12 mouse cellular contexts compared by ENCODE assay signal in the genomic region with DNA sequence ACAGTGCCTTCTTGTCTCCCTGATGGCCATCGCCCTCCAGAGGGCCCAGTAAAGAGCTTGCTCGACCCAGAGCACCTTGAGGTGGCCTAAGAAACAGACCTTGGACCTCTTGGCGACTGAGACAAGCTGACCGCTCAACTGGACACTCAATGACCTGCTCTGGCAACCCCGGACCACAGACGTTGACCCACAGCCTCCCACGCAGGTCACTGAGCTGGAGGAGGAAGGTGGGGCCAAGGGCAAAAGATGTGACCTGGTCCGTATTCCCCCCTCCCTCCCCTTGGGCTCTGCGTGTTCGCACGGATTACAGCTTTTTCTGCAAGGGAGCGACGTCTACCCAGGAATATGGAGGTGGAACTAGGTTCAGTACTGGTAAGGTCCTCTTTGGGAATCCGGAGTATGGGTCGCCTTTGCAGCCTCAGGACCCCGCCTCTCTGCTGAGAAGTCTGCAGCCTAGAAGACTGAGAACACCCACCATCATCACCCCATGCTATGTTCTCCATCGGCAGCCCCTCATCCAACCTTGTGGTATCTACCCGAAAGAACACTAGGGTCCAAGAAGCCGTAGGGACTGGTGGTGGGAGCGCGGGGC. TPM values are rescaled to one million over a fixed set of nuclear protein-coding genes. Genes with fewer than 3 reads are reported as not detected.
A peak's percentile ranks its signal among the peaks of the same experiment; 100 is the strongest.
DNase-seq lines count a peak whose midpoint lies in the region; ATAC-seq and TF ChIP-seq lines count a peak whose summit lies in the region.
"Had no signal": no experiment of that assay in that cellular context is flagged by ENCODE, and none has a peak within 500 bp of the region (broad histone marks: within the 10 kb centered on the region; RNA-seq: fewer than 3 reads in every experiment).

No protein-coding gene starts in this region.

- peak; percentile 79 for DNase-seq in kidney, adult 2 months
- no peak for DNase-seq in hindbrain, embryonic 14.5 days (ENCODE audit: low spot score)
- DNase-seq in midbrain, embryonic 14.5 days = no peak
- no peak for DNase-seq in adrenal gland, postnatal 25 days
- no peak for DNase-seq in frontal cortex, postnatal 36 days (ENCODE audit: low spot score in 2 of 2)
- DNase-seq: cerebellum, adult 11 months; heart, postnatal 4 days had no signal

- no peak overlapping the region for H3K27ac ChIP-seq in kidney, adult 2 months (ENCODE audit: insufficient read depth, low read depth, low read length)
- H3K27ac ChIP-seq in kidney, embryonic 16.5 days (ENCODE audit: low read length) = no peak overlapping the region
- no peak overlapping the region for H3K27ac ChIP-seq in embryonic facial prominence, embryonic 15.5 days (replicated peaks)
- no peak overlapping the region for H3K27ac ChIP-seq in hindbrain, embryonic 14.5 days
- H3K27ac ChIP-seq in midbrain, embryonic 14.5 days (replicated peaks; ENCODE audit: low read depth, low read length) = no peak overlapping the region
- H3K27ac ChIP-seq: limb, embryonic 15.5 days had no signal

- no peak for TF ChIP-seq POLR2A in kidney, adult 2 months (IDR thresholded peaks at IDR 0.05; ENCODE audit: low read depth, low read length)

- no peak for ATAC-seq in kidney, embryonic 16.5 days (ENCODE audit: low FRiP score, low TSS enrichment)
- no peak for ATAC-seq in embryonic facial prominence, embryonic 15.5 days (ENCODE audit: insufficient number of reproducible peaks, low FRiP score, low TSS enrichment, low read depth)
- no peak for ATAC-seq in hindbrain, embryonic 14.5 days (ENCODE audit: low FRiP score)
- ATAC-seq in midbrain, embryonic 14.5 days (ENCODE audit: low FRiP score, low TSS enrichment) = no peak
- no peak for ATAC-seq in megakaryocyte progenitor cell, adult 5-6 weeks (replicated peaks; ENCODE audit: poor library complexity)

- no peak for TF ChIP-seq CTCF in kidney, adult 2 months (conservative IDR thresholded peaks at IDR 0.05; ENCODE audit: insufficient read depth, insufficient read length, low read depth, low read length)

- no peaks in the 10 kb centered on the region for H3K27me3 ChIP-seq in kidney, adult 2 months (replicated peaks; ENCODE audit: control insufficient read depth, insufficient read depth, low read length)
- H3K27me3 ChIP-seq in kidney, embryonic 16.5 days (ENCODE audit: insufficient read depth, low read length) = peaks cover 53% of the 10 kb centered on the region
- peaks cover 46% of the 10 kb centered on the region for H3K27me3 ChIP-seq in embryonic facial prominence, embryonic 15.5 days
- peaks cover 59% of the 10 kb centered on the region for H3K27me3 ChIP-seq in hindbrain, embryonic 14.5 days (ENCODE audit: control insufficient read depth, insufficient read depth, low read length)
- peaks cover 51% of the 10 kb centered on the region for H3K27me3 ChIP-seq in midbrain, embryonic 14.5 days (ENCODE audit: control insufficient read depth, insufficient read depth, low read length)

- 15% methylated on average over 21 of the region's 21 CpGs for whole genome bisulfite sequencing in kidney, adult 2 months
- 4% methylated on average over 21 of the region's 21 CpGs for WGBS in kidney, embryonic 16.5 days
- 6% methylated on average over 21 of the region's 21 CpGs for WGBS in embryonic facial prominence, embryonic 15.5 days
- 2% methylated on average over 21 of the region's 21 CpGs for WGBS in hindbrain, embryonic 14.5 days
- WGBS in midbrain, embryonic 14.5 days = 2% methylated on average over 21 of the region's 21 CpGs

- peaks cover 6% of the 10 kb centered on the region; the same call in 1 of the 2 replicates for H3K4me1 ChIP-seq in kidney, adult 2 months (ENCODE audit: control insufficient read depth, insufficient read depth, low read length)
- peaks cover 32% of the 10 kb centered on the region for H3K4me1 ChIP-seq in kidney, embryonic 16.5 days (ENCODE audit: insufficient read depth, low read length)
- H3K4me1 ChIP-seq in embryonic facial prominence, embryonic 15.5 days = peaks cover 58% of the 10 kb centered on the region
- H3K4me1 ChIP-seq in hindbrain, embryonic 14.5 days (replicated peaks; ENCODE audit: control insufficient read depth, insufficient read depth, low read length) = peaks cover 43% of the 10 kb centered on the region
- peaks cover 46% of the 10 kb centered on the region for H3K4me1 ChIP-seq in midbrain, embryonic 14.5 days (ENCODE audit: control insufficient read depth, insufficient read depth, low read length)

- no peak overlapping the region for H3K9ac ChIP-seq in kidney, embryonic 16.5 days (replicated peaks; ENCODE audit: low read length)
- no peak overlapping the region for H3K9ac ChIP-seq in embryonic facial prominence, embryonic 15.5 days
- no peak overlapping the region for H3K9ac ChIP-seq in hindbrain, embryonic 14.5 days
- H3K9ac ChIP-seq in midbrain, embryonic 14.5 days (replicated peaks; ENCODE audit: low read length) = no peak overlapping the region
- H3K9ac ChIP-seq: limb, embryonic 15.5 days had no signal

- H3K36me3 ChIP-seq in kidney, adult 2 months (ENCODE audit: control insufficient read depth, insufficient read depth, low read length) = no peaks in the 10 kb centered on the region
- H3K36me3 ChIP-seq in kidney, embryonic 16.5 days (ENCODE audit: insufficient read depth, low read length) = peaks cover 18% of the 10 kb centered on the region
- peaks cover 15% of the 10 kb centered on the region for H3K36me3 ChIP-seq in embryonic facial prominence, embryonic 15.5 days
- H3K36me3 ChIP-seq in hindbrain, embryonic 14.5 days (replicated peaks; ENCODE audit: control insufficient read depth, insufficient read depth) = peaks cover 25% of the 10 kb centered on the region
- H3K36me3 ChIP-seq in midbrain, embryonic 14.5 days (ENCODE audit: control insufficient read depth, insufficient read depth, low read length) = peaks cover 22% of the 10 kb centered on the region

- H3K4me2 ChIP-seq in kidney, embryonic 16.5 days (replicated peaks; ENCODE audit: low read depth, low read length) = no peak overlapping the region
- H3K4me2 ChIP-seq in embryonic facial prominence, embryonic 15.5 days (replicated peaks) = peak overlapping the region; percentile 58
- peak overlapping the region; percentile 28; the same call in 1 of the 2 replicates for H3K4me2 ChIP-seq in hindbrain, embryonic 14.5 days (replicated peaks)
- peak overlapping the region; percentile 41 for H3K4me2 ChIP-seq in midbrain, embryonic 14.5 days (ENCODE audit: low read length)

- no peak overlapping the region for H3K4me3 ChIP-seq in kidney, adult 2 months (ENCODE audit: insufficient read depth, low read depth, low read length)
- no peak overlapping the region for H3K4me3 ChIP-seq in kidney, embryonic 16.5 days (ENCODE audit: low read length)
- 0 out of 2 replicates have a peak overlapping the region, but pooled peaks have one; percentile 32 for H3K4me3 ChIP-seq in embryonic facial prominence, embryonic 15.5 days (replicated peaks)
- 0 out of 2 replicates have a peak overlapping the region, but pooled peaks have one; percentile 13 for H3K4me3 ChIP-seq in hindbrain, embryonic 14.5 days (replicated peaks; ENCODE audit: low read length)
- no peak overlapping the region; the same call in 1 of the 2 replicates for H3K4me3 ChIP-seq in midbrain, embryonic 14.5 days (replicated peaks; ENCODE audit: low read depth, low read length)

- no peaks in the 10 kb centered on the region for H3K9me3 ChIP-seq in kidney, embryonic 16.5 days (ENCODE audit: low read length)
- H3K9me3 ChIP-seq in embryonic facial prominence, embryonic 15.5 days (replicated peaks) = no peaks in the 10 kb centered on the region
- H3K9me3 ChIP-seq in hindbrain, embryonic 14.5 days (ENCODE audit: control insufficient read depth, low read length) = no peaks in the 10 kb centered on the region
- no peaks in the 10 kb centered on the region for H3K9me3 ChIP-seq in midbrain, embryonic 14.5 days (ENCODE audit: control insufficient read depth, low read length)
- H3K9me3 ChIP-seq: limb, embryonic 15.5 days had no signal

RNA-seq across cellular contexts. Expression of gene Cbx8, which starts 5.6 kb away (rescaled TPM):
- 2.1 and 2.7 TPM in 2 replicates for polyA plus RNA-seq in kidney, adult 2 months (2012; rRNA removed)
- 8.2 and 8.5 TPM in 2 replicates for polyA plus RNA-seq in kidney, embryonic 16.5 days (2015; fragmentation: Nextera tagmentation; extraction: Ambion mirVana)
- 9.2 and 10.3 TPM in 2 replicates for polyA plus RNA-seq in embryonic facial prominence, embryonic 15.5 days (2015; fragmentation: Nextera tagmentation; extraction: Ambion mirVana)
- 8.5 and 9.8 TPM in 2 replicates for polyA plus RNA-seq in hindbrain, embryonic 14.5 days (2014; fragmentation: Nextera tagmentation; extraction: Ambion mirVana)
- polyA plus RNA-seq in midbrain, embryonic 14.5 days (2014; fragmentation: Nextera tagmentation; extraction: Ambion mirVana) = 11.5 and 12.4 TPM in 2 replicates
- 1.9 and 2.1 TPM in 2 replicates for total RNA-seq in megakaryocyte progenitor cell, adult 5-6 weeks (2015)
- total RNA-seq in megakaryocyte progenitor cell, adult 5-6 weeks (2017) = 2.7 and 3.6 TPM in 2 replicates
- 9.2 and 13.0 TPM in 2 replicates for total RNA-seq in adrenal gland, postnatal 25 days (2021)

RNA-seq across cellular contexts. Expression of gene Cbx2, which starts 12.4 kb away (rescaled TPM):
- polyA plus RNA-seq in kidney, adult 2 months (2012; rRNA removed) = 3.5 and 3.9 TPM in 2 replicates
- 35.5 and 37.3 TPM in 2 replicates for polyA plus RNA-seq in kidney, embryonic 16.5 days (2015; fragmentation: Nextera tagmentation; extraction: Ambion mirVana)
- 35.2 and 37.0 TPM in 2 replicates for polyA plus RNA-seq in embryonic facial prominence, embryonic 15.5 days (2015; fragmentation: Nextera tagmentation; extraction: Ambion mirVana)
- 10.7 and 13.7 TPM in 2 replicates for polyA plus RNA-seq in hindbrain, embryonic 14.5 days (2014; fragmentation: Nextera tagmentation; extraction: Ambion mirVana)
- polyA plus RNA-seq in midbrain, embryonic 14.5 days (2014; fragmentation: Nextera tagmentation; extraction: Ambion mirVana) = 15.6 and 20.7 TPM in 2 replicates
- 1.8 and 2.8 TPM in 2 replicates for total RNA-seq in megakaryocyte progenitor cell, adult 5-6 weeks (2015)
- 3.0 and 3.2 TPM in 2 replicates for total RNA-seq in megakaryocyte progenitor cell, adult 5-6 weeks (2017)
- 8.9 and 9.8 TPM in 2 replicates for total RNA-seq in adrenal gland, postnatal 25 days (2021)

RNA-seq across cellular contexts. Expression of gene Enpp7, which starts 47.2 kb away (rescaled TPM):
- not detected in 2 replicates for polyA plus RNA-seq in kidney, adult 2 months (2012; rRNA removed)
- polyA plus RNA-seq in kidney, embryonic 16.5 days (2015; fragmentation: Nextera tagmentation; extraction: Ambion mirVana) = not detected in 2 replicates
- polyA plus RNA-seq in embryonic facial prominence, embryonic 15.5 days (2015; fragmentation: Nextera tagmentation; extraction: Ambion mirVana) = not detected in 2 replicates
- not detected in 2 replicates for polyA plus RNA-seq in hindbrain, embryonic 14.5 days (2014; fragmentation: Nextera tagmentation; extraction: Ambion mirVana)
- polyA plus RNA-seq in midbrain, embryonic 14.5 days (2014; fragmentation: Nextera tagmentation; extraction: Ambion mirVana) = not detected in 2 replicates
- total RNA-seq in megakaryocyte progenitor cell, adult 5-6 weeks (2015) = not detected in 2 replicates
- not detected in 2 replicates for total RNA-seq in megakaryocyte progenitor cell, adult 5-6 weeks (2017)
- total RNA-seq in adrenal gland, postnatal 25 days (2021) = not detected in 2 replicates
- total RNA-seq: CH12.LX; heart, postnatal 4 days had no signal
- polyA plus RNA-seq: limb, embryonic 15.5 days had no signal

RNA-seq across cellular contexts. Expression of gene Cbx4, which starts 50.8 kb away (rescaled TPM):
- polyA plus RNA-seq in kidney, adult 2 months (2012; rRNA removed) = 9.3 and 10.6 TPM in 2 replicates
- 9.9 and 10.9 TPM in 2 replicates for polyA plus RNA-seq in kidney, embryonic 16.5 days (2015; fragmentation: Nextera tagmentation; extraction: Ambion mirVana)
- polyA plus RNA-seq in embryonic facial prominence, embryonic 15.5 days (2015; fragmentation: Nextera tagmentation; extraction: Ambion mirVana) = 17.2 and 21.4 TPM in 2 replicates
- polyA plus RNA-seq in hindbrain, embryonic 14.5 days (2014; fragmentation: Nextera tagmentation; extraction: Ambion mirVana) = 16.8 and 20.2 TPM in 2 replicates
- polyA plus RNA-seq in midbrain, embryonic 14.5 days (2014; fragmentation: Nextera tagmentation; extraction: Ambion mirVana) = 19.0 and 19.3 TPM in 2 replicates
- 19.9 and 21.5 TPM in 2 replicates for total RNA-seq in megakaryocyte progenitor cell, adult 5-6 weeks (2015)
- total RNA-seq in megakaryocyte progenitor cell, adult 5-6 weeks (2017) = 24.8 and 25.4 TPM in 2 replicates
- total RNA-seq in adrenal gland, postnatal 25 days (2021) = 100 and 121 TPM in 2 replicates

Comparison
In these comparisons a context has a peak if more than half of its experiments do, and no peak if none do; other contexts are left out.
1. H3K4me3 ChIP-seq: peak in embryonic facial prominence, embryonic 15.5 days (single experiment) and hindbrain, embryonic 14.5 days (single experiment); none in kidney, adult 2 months (single experiment), kidney, embryonic 16.5 days (single experiment) and midbrain, embryonic 14.5 days (single experiment).